Mouse (Mus musculus) megakaryocyte, embryonic 14.5 days (primary cell): ENCODE measurements around the gene Antxr1.

Source experiments
- FLI1 ChIP-seq: IDR thresholded peaks from 2 replicates; pipeline ENCODE4 v1.6.1; 2012; ENCODE audit warnings: low read length, inconsistent platforms, mixed read lengths
- GATA1 ChIP-seq: IDR thresholded peaks from 3 replicates; pipeline ENCODE4 v1.6.1; 2012; ENCODE audit warnings: mixed read lengths, low read length, inconsistent platforms, borderline replicate concordance

DNA sequence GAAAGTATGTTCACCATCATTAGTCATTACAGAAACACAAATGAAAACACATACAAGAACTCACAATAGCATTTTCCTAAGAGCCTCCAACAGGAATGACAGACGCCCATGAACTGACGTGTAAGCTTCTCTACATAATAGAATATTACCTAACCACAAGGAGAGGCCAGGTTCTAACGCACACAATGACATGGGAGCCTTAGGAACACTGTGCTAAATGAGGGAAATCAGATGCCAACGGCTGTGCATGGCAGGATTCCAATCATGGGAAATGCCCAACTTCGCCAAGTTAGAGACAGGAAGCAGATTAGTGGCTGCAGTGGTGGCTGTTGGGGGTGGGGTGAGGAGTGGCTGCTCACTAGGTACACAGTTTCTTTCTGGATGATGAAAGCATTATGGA, 76.6 kb downstream of the Antxr1 start:
- TF ChIP-seq FLI1 (no peak), GATA1 (no peak)
